Mouse (Mus musculus): ENCODE results near the gene Mical2.

The Mical2 gene

GRCm38 (mm10) chr7:112354503-112354951 is 128.9 kb downstream of the Mical2 start:
- no peak for DNase-seq (ENCODE audit: low spot score in 2 of 2)

- DNase-seq (ENCODE audit: low spot score in 2 of 2) = no peak
These were observed 133.9 kb downstream of the Mical2 start for GRCm38 (mm10) chr7:112359594-112359993.

GRCm38 (mm10) chr7:112362574-112363200 is 137.0 kb downstream of the Mical2 start:
- no peak for DNase-seq (ENCODE audit: low spot score in 2 of 2)

- DNase-seq (ENCODE audit: low spot score in 2 of 2) = no peak
These were observed 140.2 kb downstream of the Mical2 start for GRCm38 (mm10) chr7:112365864-112366263.

GRCm38 (mm10) chr7:112369046-112369445 is 143.4 kb downstream of the Mical2 start:
- DNase-seq (ENCODE audit: low spot score in 2 of 2) = peak; percentile 30 to 66

GRCm38 (mm10) chr7:112369977-112370376 is 144.3 kb downstream of the Mical2 start:
- no peak for DNase-seq (ENCODE audit: low spot score in 2 of 2)

- DNase-seq (ENCODE audit: low spot score in 2 of 2) = no peak
These were observed 145.7 kb downstream of the Mical2 start for GRCm38 (mm10) chr7:112371387-112371786.

- DNase-seq (ENCODE audit: low spot score in 2 of 2) = no peak
These were observed 148.4 kb downstream of the Mical2 start for GRCm38 (mm10) chr7:112374035-112374434.

GRCm38 (mm10) chr7:112375062-112375461 is 149.4 kb downstream of the Mical2 start:
- no peak for DNase-seq (ENCODE audit: low spot score in 2 of 2)

GRCm38 (mm10) chr7:112375900-112376299 is 150.2 kb downstream of the Mical2 start:
- no peak for DNase-seq (ENCODE audit: low spot score in 2 of 2)

GRCm38 (mm10) chr7:112376611-112377010 is 151.0 kb downstream of the Mical2 start:
- DNase-seq (ENCODE audit: low spot score in 2 of 2) = no peak

- DNase-seq (ENCODE audit: low spot score in 2 of 2) = peak in 1 of 2 experiments; percentile 10
These were observed 151.7 kb downstream of the Mical2 start for GRCm38 (mm10) chr7:112377314-112377713.

- no peak for DNase-seq (ENCODE audit: low spot score in 2 of 2)
These were observed 152.4 kb downstream of the Mical2 start for GRCm38 (mm10) chr7:112378056-112378455.

- DNase-seq (ENCODE audit: low spot score in 2 of 2) = no peak
These were observed 152.8 kb downstream of the Mical2 start for GRCm38 (mm10) chr7:112378476-112378875.

- no peak for DNase-seq (ENCODE audit: low spot score in 2 of 2)
These were observed 160.9 kb downstream of the Mical2 start for GRCm38 (mm10) chr7:112386521-112386920.

- DNase-seq (ENCODE audit: low spot score in 2 of 2) = no peak
These were observed 162.2 kb downstream of the Mical2 start for GRCm38 (mm10) chr7:112387876-112388275.

- no peak for DNase-seq (ENCODE audit: low spot score in 2 of 2)
These were observed 162.8 kb downstream of the Mical2 start for GRCm38 (mm10) chr7:112388363-112388875.

- DNase-seq (ENCODE audit: low spot score in 2 of 2) = no peak
These were observed 164.1 kb downstream of the Mical2 start for GRCm38 (mm10) chr7:112389611-112390251.

GRCm38 (mm10) chr7:112390252-112390936 is 164.7 kb downstream of the Mical2 start:
- DNase-seq (ENCODE audit: low spot score in 2 of 2) = no peak

- no peak for DNase-seq (ENCODE audit: low spot score in 2 of 2)
These were observed 165.4 kb downstream of the Mical2 start for GRCm38 (mm10) chr7:112390937-112391605.

GRCm38 (mm10) chr7:112397786-112398185 is 172.1 kb downstream of the Mical2 start:
- DNase-seq (ENCODE audit: low spot score in 2 of 2) = no peak

Measured in spleen, postnatal 14 days (tissue).